Mouse (Mus musculus) kidney, adult 2 months (tissue): ENCODE measurements around the gene Gjc1. TPM values are rescaled to one million over a fixed set of nuclear protein-coding genes. Genes with fewer than 3 reads are reported as not detected.

Source experiments
- DNase-seq: peaks from one replicate; pipeline ENCODE4 v3.0.0; 2021
- H3K27ac ChIP-seq: fragments of 200-500 bp; 2 replicates; pipeline ENCODE4 v1.5.1; 2012; ENCODE audit warnings: low read depth, low read length, control low read depth, inconsistent platforms; ENCODE audit not compliant: insufficient read depth
- H3K27me3 ChIP-seq: fragments of 200-500 bp; replicated peaks from 2 replicates; pipeline ENCODE4 v1.6.1; 2012; ENCODE audit warnings: mild to moderate bottlenecking, moderate library complexity, low read length, inconsistent platforms; ENCODE audit not compliant: control insufficient read depth, insufficient read depth
- H3K36me3 ChIP-seq: fragments of 200-500 bp; 2 replicates; pipeline ENCODE4 v1.6.1; 2012; ENCODE audit warnings: mild to moderate bottlenecking, moderate library complexity, low read length, inconsistent platforms; ENCODE audit not compliant: control insufficient read depth, insufficient read depth
- H3K4me1 ChIP-seq: fragments of 200-500 bp; 2 replicates; pipeline ENCODE4 v1.6.1; 2011; ENCODE audit warnings: low read length; ENCODE audit not compliant: control insufficient read depth, insufficient read depth
- H3K4me3 ChIP-seq: fragments of 200-500 bp; 2 replicates; pipeline ENCODE4 v1.5.1; 2011; ENCODE audit warnings: mild to moderate bottlenecking, low read depth, low read length, control low read depth; ENCODE audit not compliant: insufficient read depth
- CTCF ChIP-seq: fragments of 200-500 bp; conservative IDR thresholded peaks from 2 replicates; pipeline ENCODE4 v1.5.1; 2011; ENCODE audit warnings: low read depth, mild to moderate bottlenecking, control low read depth, low read length, moderate library complexity, mixed read lengths; ENCODE audit not compliant: insufficient read depth, insufficient read length
- POLR2A ChIP-seq: fragments of 200-500 bp; IDR thresholded peaks from one replicate; pipeline ENCODE4 v1.6.1; 2011; ENCODE audit warnings: low read depth, low read length, control low read depth
- WGBS: fragments of 180-500 bp; shearing (Covaris S2); methylation state at CpG from one replicate; pipeline ENCODE4 v1.1.7; 2018; 5-methylcytosine and 5-hydroxymethylcytosine counted together
- polyA plus RNA-seq: library from polyadenylated mRNA; depleted of rRNA; stranded (reverse); fragments of >200 nt; gene quantifications from 2 replicates; pipeline ENCODE4 v1.2.3, GENCODE M21; 2012

Gene Gjc1
- polyA plus RNA-seq, 1 experiment = 5.1 TPM

GRCm38 (mm10) chr11:102791682-102792445 lies 27.6 kb downstream of the Gjc1 start:
- Histone ChIP-seq H3K36me3 (no peaks in the 10 kb centered on the region), H3K4me3 (no peak overlapping the region), H3K27me3 (no peaks in the 10 kb centered on the region), H3K27ac (peak overlapping the region; percentile 57), H3K4me1 (peaks cover 6% of the 10 kb centered on the region; the same call in 1 of the 2 replicates)
- TF ChIP-seq POLR2A (no peak), CTCF (no peak)
- WGBS = 27% methylated on average over 14 of the region's 14 CpGs
- peak; percentile 43 for DNase-seq

- 85% methylated on average over 5 of the region's 5 CpGs for WGBS
- no peaks in the 10 kb centered on the region for H3K36me3 ChIP-seq
- H3K4me1 ChIP-seq = peaks cover 6% of the 10 kb centered on the region; the same call in 1 of the 2 replicates
- no peaks in the 10 kb centered on the region for H3K27me3 ChIP-seq
- no peak for TF ChIP-seq CTCF
- no peak for TF ChIP-seq POLR2A
- no peak for DNase-seq
- H3K4me3 ChIP-seq = no peak overlapping the region
- no peak overlapping the region for H3K27ac ChIP-seq
These were observed 31.8 kb downstream of the Gjc1 start for GRCm38 (mm10) chr11:102787688-102788177.

GRCm38 (mm10) chr11:102783443-102783842 lies 36.1 kb downstream of the Gjc1 start:
- Histone ChIP-seq H3K36me3 (no peaks in the 10 kb centered on the region), H3K4me3 (no peak overlapping the region), H3K27me3 (no peaks in the 10 kb centered on the region), H3K4me1 (no peaks in the 10 kb centered on the region), H3K27ac (no peak overlapping the region)
- WGBS = 70% methylated on average over 7 of the region's 7 CpGs
- DNase-seq = no peak
- TF ChIP-seq CTCF (no peak), POLR2A (no peak)

- H3K27ac ChIP-seq = no peak overlapping the region
- H3K36me3 ChIP-seq = no peaks in the 10 kb centered on the region
- whole genome bisulfite sequencing = 87% methylated on average over 4 of the region's 4 CpGs
- TF ChIP-seq CTCF = no peak
- no peak for TF ChIP-seq POLR2A
- H3K4me3 ChIP-seq = no peak overlapping the region
- DNase-seq = no peak
- H3K27me3 ChIP-seq = no peaks in the 10 kb centered on the region
- H3K4me1 ChIP-seq = no peaks in the 10 kb centered on the region
These were observed 38.0 kb downstream of the Gjc1 start for GRCm38 (mm10) chr11:102781523-102781922.

- TF ChIP-seq POLR2A (no peak), CTCF (no peak)
- Histone ChIP-seq H3K27ac (peak overlapping the region; percentile 86), H3K27me3 (no peaks in the 10 kb centered on the region), H3K4me1 (no peaks in the 10 kb centered on the region), H3K36me3 (no peaks in the 10 kb centered on the region), H3K4me3 (no peak overlapping the region)
- 35% methylated on average over 10 of the region's 10 CpGs for WGBS
- peak; percentile 22 for DNase-seq
These were observed 38.5 kb downstream of the Gjc1 start for GRCm38 (mm10) chr11:102780986-102781351.

- no peak overlapping the region for H3K4me3 ChIP-seq
- TF ChIP-seq POLR2A (no peak), CTCF (no peak)
- peak; percentile 87 for DNase-seq
- 61% methylated on average over 11 of the region's 11 CpGs for WGBS
- no peaks in the 10 kb centered on the region for H3K4me1 ChIP-seq
- no peaks in the 10 kb centered on the region for H3K36me3 ChIP-seq
- no peaks in the 10 kb centered on the region for H3K27me3 ChIP-seq
- peak overlapping the region; percentile 86 for H3K27ac ChIP-seq
These were observed 39.1 kb downstream of the Gjc1 start for GRCm38 (mm10) chr11:102780271-102780985.

- H3K4me3 ChIP-seq = no peak overlapping the region
- H3K27me3 ChIP-seq = no peaks in the 10 kb centered on the region
- WGBS = 56% methylated on average over 7 of the region's 7 CpGs
- peak overlapping the region; percentile 26; the same call in 1 of the 2 replicates for H3K27ac ChIP-seq
- no peaks in the 10 kb centered on the region for H3K36me3 ChIP-seq
- no peak for TF ChIP-seq CTCF
- no peak for TF ChIP-seq POLR2A
- H3K4me1 ChIP-seq = no peaks in the 10 kb centered on the region
- DNase-seq = peak; percentile 45
These were observed 39.7 kb downstream of the Gjc1 start for GRCm38 (mm10) chr11:102779824-102780223.
